Mouse (Mus musculus): ENCODE measurements around the gene Maml2. TPM values are rescaled to one million over a fixed set of nuclear protein-coding genes. Genes with fewer than 3 reads are reported as not detected.

Gene Maml2
- polyA plus RNA-seq, 1 experiment from 2014 or later: 11.4 TPM

- Histone ChIP-seq H3K36me3 (ENCODE audit: control insufficient read depth, insufficient read depth, low read length) (no peaks in the 10 kb centered on the region), H3K27ac (ENCODE audit: low read depth, low read length) (no peak overlapping the region), H3K4me3 (ENCODE audit: low read depth, low read length) (no peak overlapping the region), H3K9me3 (ENCODE audit: control insufficient read depth, low read length) (no peaks in the 10 kb centered on the region), H3K4me2 (replicated peaks; ENCODE audit: low read depth, low read length) (no peak overlapping the region), H3K9ac (ENCODE audit: low read depth, low read length) (no peak overlapping the region), H3K4me1 (replicated peaks; ENCODE audit: control insufficient read depth, insufficient read depth, low read length) (no peaks in the 10 kb centered on the region), H3K27me3 (ENCODE audit: control insufficient read depth, insufficient read depth, low read length) (no peaks in the 10 kb centered on the region)
- 79% methylated on average over 3 of the region's 3 CpGs for WGBS
- ATAC-seq (ENCODE audit: low FRiP score) (no peak), DNase-seq (ENCODE audit: low spot score) (no peak)
Measured at GRCm38 (mm10) chr9:13599334-13599614, 301.5 kb downstream of the Maml2 start.

- no peak for DNase-seq (ENCODE audit: low spot score)
- WGBS: 91% methylated on average over 6 of the region's 6 CpGs
- ATAC-seq (ENCODE audit: low FRiP score): no peak
- Histone ChIP-seq H3K36me3 (ENCODE audit: control insufficient read depth, insufficient read depth, low read length) (no peaks in the 10 kb centered on the region), H3K4me3 (ENCODE audit: low read depth, low read length) (no peak overlapping the region), H3K4me2 (replicated peaks; ENCODE audit: low read depth, low read length) (no peak overlapping the region), H3K4me1 (replicated peaks; ENCODE audit: control insufficient read depth, insufficient read depth, low read length) (no peaks in the 10 kb centered on the region), H3K9ac (ENCODE audit: low read depth, low read length) (no peak overlapping the region), H3K9me3 (ENCODE audit: control insufficient read depth, low read length) (no peaks in the 10 kb centered on the region), H3K27me3 (ENCODE audit: control insufficient read depth, insufficient read depth, low read length) (no peaks in the 10 kb centered on the region), H3K27ac (ENCODE audit: low read depth, low read length) (no peak overlapping the region)
Measured at GRCm38 (mm10) chr9:13599800-13600199, 302.0 kb downstream of the Maml2 start.

GRCm38 (mm10) chr9:13601729-13602128, 304.0 kb downstream of the Maml2 start:
- H3K27me3 ChIP-seq (ENCODE audit: control insufficient read depth, insufficient read depth, low read length): no peaks in the 10 kb centered on the region
- DNase-seq (ENCODE audit: low spot score): no peak
- 88% methylated on average over 3 of the region's 3 CpGs for WGBS
- ATAC-seq (ENCODE audit: low FRiP score): no peak
- no peak overlapping the region for H3K27ac ChIP-seq (ENCODE audit: low read depth, low read length)
- H3K9ac ChIP-seq (ENCODE audit: low read depth, low read length): no peak overlapping the region
- H3K36me3 ChIP-seq (ENCODE audit: control insufficient read depth, insufficient read depth, low read length): no peaks in the 10 kb centered on the region
- H3K4me3 ChIP-seq (ENCODE audit: low read depth, low read length): no peak overlapping the region
- no peak overlapping the region for H3K4me2 ChIP-seq (replicated peaks; ENCODE audit: low read depth, low read length)
- H3K9me3 ChIP-seq (ENCODE audit: control insufficient read depth, low read length): no peaks in the 10 kb centered on the region
- H3K4me1 ChIP-seq (replicated peaks; ENCODE audit: control insufficient read depth, insufficient read depth, low read length): no peaks in the 10 kb centered on the region

DNA sequence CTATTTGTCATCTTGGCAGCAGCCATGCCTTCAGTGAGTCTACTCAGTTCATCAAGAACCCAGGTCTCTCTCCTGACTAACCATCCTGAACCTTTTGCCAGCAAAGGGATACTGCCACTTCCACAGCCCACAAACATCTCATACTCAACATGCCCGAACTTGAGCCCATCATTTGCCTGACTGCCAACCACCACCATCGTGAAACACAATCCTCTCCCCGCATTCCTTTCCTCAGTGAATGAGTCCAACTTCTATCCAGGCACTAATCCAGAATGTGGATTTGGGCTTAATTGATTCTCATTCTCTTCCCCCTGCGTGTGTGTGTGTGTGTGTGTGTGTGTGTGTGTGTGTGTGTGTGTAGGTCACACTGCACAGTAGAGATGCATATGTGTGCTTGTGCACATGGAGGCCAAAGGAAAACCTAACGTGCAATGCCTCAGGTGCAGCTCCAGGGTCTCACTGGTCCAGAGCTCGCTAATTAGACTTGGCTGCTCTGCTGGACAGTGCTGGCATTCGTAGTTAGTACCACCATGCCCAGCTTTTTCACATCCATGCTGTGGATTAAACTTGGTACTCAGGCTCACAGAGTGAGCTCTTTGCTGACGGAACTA, 305.9 kb downstream of the Maml2 start:
- Histone ChIP-seq H3K9ac (ENCODE audit: low read depth, low read length) (no peak overlapping the region), H3K27me3 (ENCODE audit: control insufficient read depth, insufficient read depth, low read length) (no peaks in the 10 kb centered on the region), H3K4me1 (replicated peaks; ENCODE audit: control insufficient read depth, insufficient read depth, low read length) (no peaks in the 10 kb centered on the region), H3K36me3 (ENCODE audit: control insufficient read depth, insufficient read depth, low read length) (no peaks in the 10 kb centered on the region), H3K9me3 (ENCODE audit: control insufficient read depth, low read length) (no peaks in the 10 kb centered on the region), H3K27ac (ENCODE audit: low read depth, low read length) (no peak overlapping the region), H3K4me3 (ENCODE audit: low read depth, low read length) (no peak overlapping the region), H3K4me2 (replicated peaks; ENCODE audit: low read depth, low read length) (no peak overlapping the region)
- WGBS: 89% methylated on average over 8 of the region's 8 CpGs
- DNase-seq (ENCODE audit: low spot score) (no peak), ATAC-seq (ENCODE audit: low FRiP score) (no peak)

DNA sequence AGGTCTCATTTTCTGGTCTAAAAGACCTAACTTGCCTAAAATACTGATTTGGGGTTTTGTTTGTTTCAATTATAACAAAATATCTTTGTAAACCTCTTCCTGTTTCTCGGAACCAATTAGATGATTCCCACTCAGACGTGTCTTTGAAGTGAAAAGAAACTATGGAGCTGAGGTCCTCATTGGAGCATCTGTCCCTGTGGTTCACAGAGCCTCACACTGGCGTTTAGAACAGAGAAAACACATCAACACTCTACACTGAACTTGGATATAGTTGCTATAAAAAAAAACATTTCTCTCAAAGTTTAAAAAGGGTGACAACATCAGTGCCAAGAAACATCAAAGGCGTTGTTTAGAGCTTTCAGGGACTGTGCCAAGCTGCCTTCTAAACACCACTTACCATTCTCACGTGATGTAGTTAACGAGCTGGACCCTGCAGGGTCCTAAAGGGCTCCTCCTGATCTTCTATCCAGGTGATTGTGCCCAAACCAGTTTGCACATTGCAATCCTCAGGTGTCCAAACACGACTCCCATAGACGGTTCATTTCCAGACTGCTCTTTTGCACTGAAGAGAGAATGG, 309.9 kb downstream of the Maml2 start:
- Histone ChIP-seq H3K36me3 (ENCODE audit: control insufficient read depth, insufficient read depth, low read length) (no peaks in the 10 kb centered on the region), H3K27ac (ENCODE audit: low read depth, low read length) (no peak overlapping the region), H3K27me3 (ENCODE audit: control insufficient read depth, insufficient read depth, low read length) (no peaks in the 10 kb centered on the region), H3K9ac (ENCODE audit: low read depth, low read length) (no peak overlapping the region), H3K4me2 (replicated peaks; ENCODE audit: low read depth, low read length) (no peak overlapping the region), H3K9me3 (ENCODE audit: control insufficient read depth, low read length) (no peaks in the 10 kb centered on the region), H3K4me1 (replicated peaks; ENCODE audit: control insufficient read depth, insufficient read depth, low read length) (no peaks in the 10 kb centered on the region), H3K4me3 (ENCODE audit: low read depth, low read length) (no peak overlapping the region)
- ATAC-seq (ENCODE audit: low FRiP score) (no peak), DNase-seq (ENCODE audit: low spot score) (no peak)
- WGBS: 87% methylated on average over 8 of the region's 8 CpGs

DNA sequence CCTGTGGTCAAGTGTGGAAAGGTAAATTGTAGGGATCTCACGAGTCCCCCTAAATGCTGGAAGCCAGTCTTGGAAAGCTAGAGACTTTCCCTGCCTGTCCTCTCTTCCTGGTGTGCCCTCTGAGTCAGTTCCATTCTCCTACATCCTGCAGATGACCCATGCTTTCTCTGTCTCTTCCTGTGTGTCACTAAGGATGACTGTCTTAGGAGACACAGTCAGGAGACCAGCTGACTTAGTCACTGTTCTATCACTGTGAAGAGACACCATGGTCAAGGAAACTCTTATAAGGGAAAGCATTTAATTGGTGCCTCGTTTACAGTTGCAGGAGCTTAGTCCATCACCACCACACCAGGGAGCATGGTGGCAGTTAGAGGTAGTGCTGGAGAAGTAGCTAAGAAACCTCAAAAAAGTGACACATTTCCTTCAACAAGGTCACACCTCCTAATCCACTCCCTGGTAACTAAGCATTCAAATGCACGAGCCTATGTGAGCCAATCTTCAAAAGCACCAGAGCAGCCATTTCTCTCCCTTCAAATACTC, 310.8 kb downstream of the Maml2 start:
- no peak overlapping the region for H3K27ac ChIP-seq (ENCODE audit: low read depth, low read length)
- no peaks in the 10 kb centered on the region for H3K4me1 ChIP-seq (replicated peaks; ENCODE audit: control insufficient read depth, insufficient read depth, low read length)
- H3K27me3 ChIP-seq (ENCODE audit: control insufficient read depth, insufficient read depth, low read length): no peaks in the 10 kb centered on the region
- DNase-seq (ENCODE audit: low spot score) (no peak), ATAC-seq (ENCODE audit: low FRiP score) (no peak)
- no peaks in the 10 kb centered on the region for H3K36me3 ChIP-seq (ENCODE audit: control insufficient read depth, insufficient read depth, low read length)
- no peak overlapping the region for H3K4me2 ChIP-seq (replicated peaks; ENCODE audit: low read depth, low read length)
- no peak overlapping the region for H3K9ac ChIP-seq (ENCODE audit: low read depth, low read length)
- no peak overlapping the region for H3K4me3 ChIP-seq (ENCODE audit: low read depth, low read length)
- 57% methylated on average over 3 of the region's 3 CpGs for WGBS
- H3K9me3 ChIP-seq (ENCODE audit: control insufficient read depth, low read length): no peaks in the 10 kb centered on the region

DNA sequence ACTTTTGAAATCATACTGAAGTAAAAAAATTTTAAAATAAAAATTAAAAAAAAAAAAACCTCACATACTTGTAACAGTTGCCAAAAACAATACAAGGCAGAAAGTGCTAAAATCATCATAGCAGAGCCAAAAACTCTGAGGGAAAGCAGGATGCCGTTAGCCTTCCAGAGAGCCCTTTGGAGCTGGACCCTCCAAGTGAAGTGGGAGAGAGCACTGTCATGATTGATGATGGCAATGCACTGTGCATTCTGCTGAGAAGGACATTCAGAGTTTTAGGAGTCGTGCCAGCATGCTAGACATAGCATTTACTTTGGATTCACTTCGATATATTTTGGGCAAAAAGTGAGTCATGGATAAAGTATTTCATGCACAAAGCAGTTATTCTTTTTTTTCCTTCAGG, 313.8 kb downstream of the Maml2 start:
- ATAC-seq (ENCODE audit: low FRiP score): no peak
- Histone ChIP-seq H3K27me3 (ENCODE audit: control insufficient read depth, insufficient read depth, low read length) (no peaks in the 10 kb centered on the region), H3K4me3 (ENCODE audit: low read depth, low read length) (no peak overlapping the region), H3K36me3 (ENCODE audit: control insufficient read depth, insufficient read depth, low read length) (no peaks in the 10 kb centered on the region), H3K27ac (ENCODE audit: low read depth, low read length) (no peak overlapping the region), H3K4me1 (replicated peaks; ENCODE audit: control insufficient read depth, insufficient read depth, low read length) (no peaks in the 10 kb centered on the region), H3K4me2 (replicated peaks; ENCODE audit: low read depth, low read length) (no peak overlapping the region), H3K9ac (ENCODE audit: low read depth, low read length) (no peak overlapping the region), H3K9me3 (ENCODE audit: control insufficient read depth, low read length) (no peaks in the 10 kb centered on the region)
- WGBS: 79% methylated on average over 3 of the region's 3 CpGs
- DNase-seq (ENCODE audit: low spot score): no peak

- no peak overlapping the region for H3K9ac ChIP-seq (ENCODE audit: low read depth, low read length)
- no peaks in the 10 kb centered on the region for H3K4me1 ChIP-seq (replicated peaks; ENCODE audit: control insufficient read depth, insufficient read depth, low read length)
- H3K9me3 ChIP-seq (ENCODE audit: control insufficient read depth, low read length): no peaks in the 10 kb centered on the region
- no peaks in the 10 kb centered on the region for H3K36me3 ChIP-seq (ENCODE audit: control insufficient read depth, insufficient read depth, low read length)
- WGBS: 72% methylated on average over 8 of the region's 8 CpGs
- ATAC-seq (ENCODE audit: low FRiP score) (no peak), DNase-seq (ENCODE audit: low spot score) (no peak)
- H3K4me2 ChIP-seq (replicated peaks; ENCODE audit: low read depth, low read length): no peak overlapping the region
- H3K27me3 ChIP-seq (ENCODE audit: control insufficient read depth, insufficient read depth, low read length): no peaks in the 10 kb centered on the region
- H3K4me3 ChIP-seq (ENCODE audit: low read depth, low read length): no peak overlapping the region
- H3K27ac ChIP-seq (ENCODE audit: low read depth, low read length): no peak overlapping the region
Measured at GRCm38 (mm10) chr9:13612371-13612770, 314.6 kb downstream of the Maml2 start.

Data from hindbrain, embryonic 11.5 days (tissue).